Mouse (Mus musculus) thymus, postnatal 14 days (tissue): ENCODE measurements at regions not wholly inside any gene's neighbourhood (a gene's known extent, or its start where the extent isn't known, plus 50 kb on each side); places are given as distances from the start of the nearest gene placed in this dataset.
A peak's percentile ranks its signal among the peaks of the same experiment; 100 is the strongest.

ENCODE experiments used
- DNase-seq: peaks from one replicate; pipeline ENCODE4 v3.0.0; 2021

DNA sequence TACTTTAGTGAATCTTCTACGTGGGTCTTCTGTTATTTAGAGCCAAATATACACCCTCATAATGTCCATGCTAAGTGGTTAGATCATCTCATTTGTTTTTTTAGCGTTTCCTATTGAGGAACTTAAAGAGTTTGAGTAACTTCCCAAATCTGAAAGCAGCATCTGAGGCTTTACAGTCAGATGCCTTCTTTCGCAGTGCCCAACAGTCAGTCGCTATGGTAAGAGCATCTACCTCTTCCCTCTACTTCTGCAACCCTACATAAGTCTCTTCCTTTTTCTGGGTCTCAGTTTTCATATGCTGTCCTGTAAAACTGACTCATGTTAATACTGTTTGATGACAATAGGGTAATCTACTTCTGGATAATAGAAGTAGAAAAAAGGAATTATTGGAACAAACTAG lies 146.8 kb downstream of the Ktn1 start:
- DNase-seq: no peak

DNA sequence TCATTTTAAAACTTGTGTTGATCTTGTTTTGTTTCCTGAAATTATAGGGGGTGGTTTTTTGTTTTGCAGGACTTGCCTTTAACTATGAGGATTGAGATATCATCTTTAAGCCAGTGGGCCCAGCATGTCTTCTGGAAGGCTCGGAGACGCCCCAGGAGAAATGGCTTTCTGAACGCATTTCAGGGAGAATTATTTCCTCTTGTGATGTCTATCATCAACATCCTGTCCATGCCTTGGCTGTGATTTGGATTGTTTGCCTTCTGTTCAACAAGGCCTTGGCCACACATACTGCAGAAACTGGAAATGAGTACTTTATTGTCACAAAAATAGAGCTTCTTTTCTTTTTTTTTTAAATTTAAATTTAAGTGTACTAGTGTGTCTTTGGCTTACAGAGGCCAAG lies 150.0 kb downstream of the Ktn1 start:
- DNase-seq: no peak

DNA sequence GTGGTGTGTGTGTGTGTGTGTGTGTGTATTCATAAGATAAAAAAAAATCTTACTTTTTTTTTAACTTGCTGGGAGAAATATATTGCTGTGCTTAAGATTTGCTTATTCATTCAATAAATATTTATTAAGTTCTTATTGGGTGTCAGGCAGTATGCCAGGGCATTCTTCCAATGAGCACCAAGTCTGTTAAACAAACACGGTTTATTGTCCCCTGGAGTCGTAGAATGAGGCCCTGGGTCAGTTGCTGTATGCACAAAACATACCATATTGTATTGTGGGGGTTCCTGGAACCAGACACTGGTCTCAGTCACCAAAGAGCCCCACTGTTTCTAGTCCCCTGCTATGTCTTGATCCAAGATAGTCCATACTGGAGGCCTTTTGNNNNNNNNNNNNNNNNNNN lies 151.3 kb downstream of the Ktn1 start:
- no peak for DNase-seq

DNA sequence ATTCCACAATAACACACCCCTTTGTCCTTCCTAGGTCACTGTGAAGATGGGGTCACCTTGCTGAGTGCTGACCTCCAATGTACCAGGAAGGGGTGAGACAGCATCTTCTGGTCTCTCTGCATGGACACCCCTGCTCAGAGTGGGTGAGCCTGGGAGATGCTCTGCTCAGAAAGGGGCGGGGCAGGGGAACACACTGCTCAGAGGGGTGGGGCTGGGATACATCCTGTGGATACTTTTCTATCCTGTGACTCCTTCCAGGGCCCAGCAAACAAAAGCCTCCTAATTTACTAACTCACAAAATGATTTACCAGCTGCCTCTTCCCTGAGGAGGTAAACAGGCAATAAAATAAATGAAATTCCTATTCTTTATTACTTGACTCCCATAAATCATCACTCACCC lies 157.0 kb downstream of the Ktn1 start:
- no peak for DNase-seq

DNA sequence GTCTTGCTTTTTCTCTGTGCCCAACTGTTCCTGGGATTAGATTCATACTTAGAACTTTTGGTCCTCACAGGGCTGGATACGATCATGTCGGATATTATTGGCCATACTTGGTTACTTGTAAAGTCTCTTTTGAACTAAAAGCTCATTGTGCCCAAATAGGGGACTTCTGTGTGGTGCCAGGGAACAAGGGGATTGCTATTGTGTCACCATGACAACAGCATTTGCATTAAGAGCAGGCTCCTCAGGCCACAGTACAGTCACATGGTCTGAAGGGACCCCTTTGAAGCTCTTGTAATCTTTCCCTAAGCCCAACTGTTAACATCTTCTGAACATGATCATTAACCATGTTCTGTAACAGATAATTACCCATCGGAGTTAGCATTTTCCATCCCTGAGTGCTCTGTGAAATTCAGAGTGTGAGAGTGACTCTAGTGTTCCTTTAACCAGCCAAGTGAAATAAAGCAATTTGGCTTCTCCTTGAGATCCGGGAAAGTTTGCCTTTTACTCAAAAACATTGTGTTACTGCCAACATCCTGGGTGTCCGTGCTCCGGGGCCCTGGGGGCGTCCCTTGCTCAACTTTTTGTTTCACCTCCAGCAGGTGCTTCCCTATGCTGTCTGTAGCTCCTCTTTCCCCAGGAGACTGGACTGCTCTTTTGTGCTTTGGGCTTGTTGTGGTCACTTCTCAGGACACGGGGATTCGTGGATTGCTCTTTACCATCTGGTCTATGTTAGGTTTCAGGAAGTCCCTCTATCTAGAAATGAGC lies 157.7 kb downstream of the Ktn1 start:
- DNase-seq: no peak

DNA sequence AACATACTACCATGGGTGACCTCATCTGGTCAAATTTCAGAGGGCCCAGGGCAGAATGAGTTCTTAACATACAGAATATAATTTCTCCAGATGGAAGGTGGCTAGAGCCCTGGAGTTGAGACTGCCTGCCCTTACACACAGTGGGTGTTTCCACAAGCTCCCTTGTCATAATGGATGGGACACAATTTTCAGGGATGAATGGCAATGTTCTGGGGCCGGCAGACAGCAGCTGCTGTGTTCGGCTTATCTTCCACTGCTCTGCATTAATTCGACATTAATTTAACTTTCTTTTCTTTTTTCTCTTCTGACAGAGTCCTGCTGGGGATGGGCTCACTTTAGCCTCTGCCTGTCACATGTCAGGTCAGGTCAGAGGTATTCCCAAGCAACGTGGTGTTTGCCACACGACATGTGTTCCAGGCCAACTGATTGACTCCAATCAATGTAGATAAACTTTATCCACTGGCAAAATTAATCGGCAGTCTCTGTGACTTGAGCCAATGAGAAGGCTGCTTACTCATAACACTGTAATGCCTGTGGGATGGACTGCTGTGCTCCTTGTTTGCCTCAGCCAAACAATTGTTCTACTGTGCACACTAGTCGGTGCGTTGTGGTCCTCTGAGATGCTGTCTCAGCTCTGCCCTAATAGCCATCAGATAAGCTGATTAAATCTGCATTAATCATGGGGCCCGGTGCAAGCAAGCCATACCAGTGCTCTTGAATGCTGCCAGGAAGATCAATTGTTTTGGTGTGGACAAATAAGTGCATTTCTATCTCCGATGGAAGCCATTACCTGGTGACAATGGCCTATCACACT lies 160.1 kb downstream of the Ktn1 start:
- no peak for DNase-seq

DNA sequence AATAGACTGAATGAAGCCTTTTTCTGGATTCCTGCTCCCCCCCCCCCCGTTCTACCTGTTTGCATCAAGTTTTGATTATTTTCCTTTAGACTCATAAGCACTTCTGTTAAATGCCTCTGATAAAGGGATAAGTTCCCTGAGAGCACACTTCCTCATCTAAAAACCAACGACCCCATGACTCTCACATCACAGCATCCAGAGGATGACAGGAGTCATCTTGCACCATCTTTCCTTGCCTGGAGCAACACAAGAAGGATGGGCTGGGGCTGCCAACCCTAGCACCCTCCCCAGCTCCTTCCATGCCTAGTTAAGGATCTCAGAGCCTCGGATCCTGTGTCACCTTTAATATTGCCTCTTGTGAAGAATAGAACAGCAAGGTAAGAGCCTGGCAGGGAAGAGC lies 170.0 kb downstream of the Ktn1 start:
- no peak for DNase-seq

DNA sequence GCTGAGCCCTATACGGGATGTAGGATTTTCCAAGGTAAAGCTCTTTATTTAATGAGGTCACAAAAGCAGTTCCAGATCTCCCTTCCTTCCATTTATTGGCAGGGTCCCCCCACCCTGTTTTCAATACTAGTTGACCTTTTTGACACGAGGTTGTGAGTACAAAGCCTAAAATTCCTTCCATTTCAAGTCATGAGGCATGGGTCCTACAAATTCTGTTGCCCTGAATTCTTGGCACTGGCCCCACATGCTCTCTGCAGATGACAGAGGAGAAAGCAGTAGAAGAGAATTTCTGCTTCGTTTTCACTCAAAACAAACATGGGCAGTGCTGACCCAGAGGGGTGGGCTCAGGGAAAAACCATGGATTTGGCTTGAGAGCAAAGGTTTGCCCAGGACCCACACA lies 170.4 kb downstream of the Ktn1 start:
- DNase-seq: no peak

DNA sequence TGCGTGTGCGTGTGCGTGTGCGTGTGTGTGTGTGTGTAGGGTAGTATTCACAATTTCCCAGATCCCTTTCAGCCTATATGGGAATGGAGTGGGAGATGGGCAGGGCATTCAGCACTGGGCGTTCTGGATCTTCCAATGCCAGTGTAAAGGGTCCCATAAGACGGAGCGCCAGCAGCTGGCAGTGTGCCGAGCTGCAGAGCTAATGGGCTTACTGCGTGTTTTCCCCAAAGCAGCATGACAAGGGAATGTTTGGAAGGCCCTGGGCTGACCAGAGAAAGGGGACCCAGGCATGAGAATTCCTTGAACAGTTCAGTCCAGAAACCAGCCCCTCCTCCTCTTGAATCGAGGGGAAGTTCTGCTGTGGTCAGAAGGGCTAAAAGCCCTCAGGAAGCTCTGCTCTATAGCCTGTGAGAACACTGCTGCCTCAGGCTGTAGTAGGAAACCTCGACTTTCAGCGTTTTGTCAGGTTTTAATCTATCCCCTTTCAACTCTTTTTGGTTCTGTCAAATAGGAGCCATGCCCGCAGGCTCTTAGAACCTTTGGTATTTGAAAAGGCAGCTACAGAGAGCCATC lies 172.4 kb downstream of the Ktn1 start:
- DNase-seq: no peak

DNA sequence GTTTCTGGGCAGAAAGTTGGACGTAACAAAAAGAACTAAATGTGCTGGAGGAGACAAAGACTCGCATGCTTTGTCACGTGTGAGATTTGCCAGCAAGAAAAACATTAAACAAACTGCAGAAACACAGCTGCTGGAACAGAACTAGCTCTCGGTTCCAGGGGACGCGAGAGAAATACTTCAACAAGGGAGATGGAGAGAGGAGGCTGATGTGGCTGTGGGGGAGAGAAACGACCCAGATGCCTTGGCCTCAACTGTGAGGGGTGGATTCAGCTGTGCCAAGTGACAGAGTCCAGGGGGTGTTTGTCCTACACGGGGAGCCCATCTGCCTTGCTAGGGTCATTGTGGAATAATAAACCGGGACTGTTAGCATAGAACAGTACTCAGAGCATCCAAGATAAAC lies 174.9 kb downstream of the Ktn1 start:
- no peak for DNase-seq

DNA sequence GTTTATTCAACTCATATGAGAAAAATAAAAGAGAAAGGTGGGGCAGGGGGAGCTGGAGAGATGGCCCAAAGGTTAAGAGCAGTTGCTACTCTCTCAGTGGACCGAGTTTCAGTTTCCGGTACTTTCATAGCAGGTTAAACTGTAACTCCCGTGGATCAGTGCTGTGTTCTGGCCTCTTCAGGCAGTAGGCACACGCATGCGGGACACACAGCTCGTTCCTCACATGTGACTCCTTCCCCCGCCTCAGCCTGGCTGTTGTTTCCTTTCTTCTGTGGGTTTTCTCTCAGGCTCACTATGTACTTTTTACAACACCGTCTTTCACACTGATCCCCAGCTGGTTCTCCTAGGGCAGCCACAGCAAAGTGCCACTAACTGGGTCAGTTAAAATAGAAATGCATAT lies 175.4 kb downstream of the Ktn1 start:
- DNase-seq: peak; percentile 20

DNA sequence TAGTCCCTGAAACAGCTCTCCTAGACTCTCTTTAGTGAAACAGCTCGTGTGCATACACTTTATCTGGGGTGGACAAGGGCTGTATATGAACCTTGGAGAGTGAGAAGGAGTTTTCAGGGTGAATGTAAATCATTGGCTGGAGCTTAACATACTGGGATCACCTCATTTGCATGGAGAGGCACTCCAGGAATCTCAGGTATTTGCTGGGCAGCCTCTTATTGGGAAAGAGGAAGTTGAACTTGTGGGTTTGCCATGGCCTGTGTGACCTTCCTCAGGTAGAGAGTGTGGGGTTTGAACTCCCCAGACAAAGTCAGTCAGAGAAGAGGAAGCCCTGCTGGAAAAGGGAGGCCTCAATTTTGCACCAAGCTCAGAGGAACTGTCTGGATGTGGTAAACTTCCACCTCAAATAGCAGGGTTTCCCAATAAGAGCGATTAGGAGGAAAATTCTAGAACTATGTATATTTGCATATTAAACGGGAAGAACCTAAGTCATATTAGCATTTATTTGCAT lies 177.3 kb downstream of the Ktn1 start:
- no peak for DNase-seq

DNA sequence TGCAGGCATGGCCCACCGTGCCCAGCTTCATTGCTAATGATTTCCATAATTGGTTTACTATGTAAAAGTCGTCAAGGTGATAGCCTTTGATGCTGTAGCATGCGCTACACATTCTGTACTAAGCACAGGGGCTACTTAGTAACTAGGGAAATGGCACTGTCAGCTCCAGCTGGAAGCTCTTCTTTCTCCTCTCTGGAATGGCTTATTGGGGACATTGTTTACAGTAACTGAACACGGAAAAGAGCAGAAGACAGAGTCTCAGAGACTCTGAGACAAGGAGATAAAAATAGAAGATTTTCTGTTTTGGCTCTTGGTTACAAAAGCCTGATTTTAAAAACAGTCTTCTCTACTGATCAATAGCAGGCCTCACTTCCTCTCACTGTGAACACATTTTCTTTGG lies 178.3 kb downstream of the Ktn1 start:
- no peak for DNase-seq

DNA sequence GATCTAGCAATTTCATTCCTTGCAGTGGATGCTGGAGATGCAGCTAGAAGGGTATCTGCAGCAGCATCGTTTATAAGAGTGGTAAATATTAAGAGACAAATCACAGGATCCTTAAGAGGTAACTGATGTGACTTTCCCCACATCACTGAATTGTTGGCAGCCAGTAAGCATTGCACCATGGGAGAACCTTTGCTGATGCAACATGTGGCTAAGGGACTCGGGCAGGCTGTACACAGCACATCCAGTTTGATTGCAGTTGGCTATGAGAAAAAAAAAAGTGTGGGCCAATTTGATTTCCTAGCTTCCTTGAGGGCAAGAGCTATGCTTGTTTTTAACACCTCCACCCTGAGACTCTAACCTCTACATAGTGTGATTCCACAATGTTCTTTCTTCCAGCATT lies 179.4 kb downstream of the Ktn1 start:
- no peak for DNase-seq

DNA sequence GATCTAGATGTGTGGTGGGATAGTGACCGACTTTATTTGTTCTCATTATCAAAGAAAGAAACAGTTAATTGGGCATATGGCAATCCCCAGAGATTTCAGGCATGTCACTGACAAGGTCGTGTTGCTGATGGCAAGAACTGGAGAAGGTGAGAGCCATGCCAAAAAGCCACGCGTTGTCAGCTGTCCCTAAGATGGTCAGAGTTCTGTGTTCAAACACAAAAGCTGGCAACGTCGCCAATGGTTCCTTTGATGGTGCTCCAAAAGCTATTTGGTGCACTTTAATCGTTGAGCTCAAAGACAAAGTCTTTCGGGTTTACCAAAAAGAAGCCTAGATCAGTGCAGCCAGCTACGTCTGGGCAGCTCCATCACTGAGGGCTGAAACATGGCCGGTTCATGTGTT lies 185.4 kb downstream of the Ktn1 start:
- no peak for DNase-seq

DNA sequence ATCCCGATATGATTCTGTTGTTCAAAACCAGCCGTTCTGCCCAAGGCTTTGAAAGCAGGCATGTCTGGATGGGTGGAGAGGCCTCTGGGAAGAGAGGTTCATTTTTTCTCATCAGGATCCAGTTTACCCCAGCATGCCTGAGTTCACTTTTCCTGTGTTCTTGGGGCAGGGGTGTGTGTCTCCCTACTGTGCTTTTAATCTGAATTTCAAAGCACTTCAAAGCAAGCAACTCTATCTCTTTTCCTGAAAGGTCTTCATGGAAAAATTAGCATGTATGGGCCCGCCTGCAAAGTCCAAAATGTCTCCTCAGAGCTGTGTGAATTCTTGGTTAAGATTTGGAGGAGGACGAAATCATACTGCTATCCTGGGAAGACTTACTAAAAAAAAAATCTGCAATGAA lies 187.2 kb downstream of the Ktn1 start:
- no peak for DNase-seq

DNA sequence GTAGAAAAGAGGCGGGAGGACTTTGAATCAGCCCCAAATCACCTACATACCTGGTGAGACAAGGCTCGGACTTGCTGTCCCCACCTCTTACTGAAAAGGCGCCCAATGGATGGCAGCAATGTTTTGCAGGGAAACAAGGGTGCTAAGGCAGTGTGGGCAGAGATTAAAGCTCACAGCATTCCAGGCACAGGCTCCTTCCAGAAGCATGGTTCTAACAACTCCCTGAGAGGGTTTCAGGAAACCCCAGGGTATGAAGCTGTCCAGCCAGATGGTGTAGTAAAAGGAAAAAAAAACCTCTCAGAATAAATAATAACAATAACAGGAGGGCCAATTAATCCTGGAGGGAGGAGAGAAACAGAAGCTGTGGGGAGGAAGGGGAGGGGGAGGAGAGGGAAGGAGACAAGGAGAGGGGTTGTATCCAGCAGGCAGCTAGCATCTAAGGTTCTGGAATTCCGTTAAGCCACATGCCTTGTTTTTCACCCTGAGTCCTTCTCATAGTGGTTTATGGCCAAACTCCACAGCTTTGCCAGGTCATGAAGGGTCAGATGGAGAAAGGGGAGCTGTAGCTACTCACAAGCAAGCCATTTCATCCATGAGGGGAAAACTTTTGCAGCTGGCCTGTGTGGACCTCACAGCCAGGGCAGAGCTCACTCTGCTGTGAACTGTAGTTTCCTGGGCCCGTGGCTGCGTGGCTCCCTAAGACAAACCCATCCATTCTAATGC lies 191.4 kb downstream of the Ktn1 start:
- DNase-seq: no peak

DNA sequence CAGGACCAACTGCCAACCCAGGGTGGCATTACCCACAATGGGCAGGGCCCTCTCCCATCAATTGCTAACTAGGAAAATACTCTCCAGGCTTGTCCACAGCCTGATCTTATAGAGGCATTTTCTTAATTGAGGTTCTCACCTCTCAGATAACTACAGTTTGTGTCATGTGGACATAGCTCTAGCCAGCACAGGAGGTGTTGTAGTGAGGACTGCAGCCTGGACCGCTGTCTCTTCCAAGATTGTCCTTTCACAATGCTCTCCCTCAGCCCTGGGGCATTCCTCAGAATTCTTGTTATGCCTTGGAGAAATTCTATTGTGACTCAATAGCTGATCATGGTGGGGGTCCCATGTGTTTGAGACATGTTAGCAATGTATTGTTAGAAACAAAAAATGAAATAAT lies 196.1 kb downstream of the Ktn1 start:
- no peak for DNase-seq

DNA sequence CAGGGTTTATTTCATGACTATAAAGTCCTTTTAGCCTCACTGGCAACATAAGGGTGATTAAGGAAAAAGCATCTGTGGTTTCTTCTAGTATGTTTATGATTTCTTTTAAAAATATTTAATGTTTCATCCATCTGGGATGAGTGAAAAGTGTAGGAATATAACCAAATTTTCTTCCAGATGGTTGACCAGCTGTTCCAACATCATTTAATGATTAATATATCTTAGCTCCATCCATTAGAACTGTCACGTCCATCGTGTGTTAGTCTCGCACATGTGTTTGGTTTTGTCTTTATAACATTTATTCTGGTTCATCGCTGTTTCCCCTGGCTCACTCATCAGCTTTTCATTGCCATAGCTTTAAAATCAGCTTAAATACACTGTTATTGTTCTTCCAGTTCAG lies 200.6 kb downstream of the Ktn1 start:
- DNase-seq: no peak

DNA sequence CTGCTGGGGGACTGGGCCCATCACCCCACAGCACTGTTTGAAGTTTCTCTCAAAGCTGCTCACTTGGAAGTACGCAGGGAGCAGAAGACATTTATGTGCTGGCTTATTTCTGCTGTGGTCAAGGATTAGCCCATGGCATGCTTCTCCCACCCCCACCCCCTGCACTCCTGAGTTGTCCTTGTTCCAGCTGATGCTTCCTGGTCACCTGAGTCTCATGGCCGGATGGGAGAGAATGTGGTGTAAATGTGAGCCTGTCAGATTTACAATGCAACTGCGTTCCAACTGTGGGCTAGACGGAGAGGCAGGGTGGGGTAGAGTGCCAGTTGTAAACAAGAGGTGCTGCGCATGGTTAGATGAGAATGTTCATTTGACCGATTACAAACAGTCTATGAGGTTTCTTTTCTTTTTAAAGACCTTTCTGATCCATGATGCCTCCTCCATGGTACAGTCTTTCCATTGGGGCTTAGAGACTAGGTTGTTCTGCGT lies 208.1 kb downstream of the Ktn1 start:
- DNase-seq: no peak

DNA sequence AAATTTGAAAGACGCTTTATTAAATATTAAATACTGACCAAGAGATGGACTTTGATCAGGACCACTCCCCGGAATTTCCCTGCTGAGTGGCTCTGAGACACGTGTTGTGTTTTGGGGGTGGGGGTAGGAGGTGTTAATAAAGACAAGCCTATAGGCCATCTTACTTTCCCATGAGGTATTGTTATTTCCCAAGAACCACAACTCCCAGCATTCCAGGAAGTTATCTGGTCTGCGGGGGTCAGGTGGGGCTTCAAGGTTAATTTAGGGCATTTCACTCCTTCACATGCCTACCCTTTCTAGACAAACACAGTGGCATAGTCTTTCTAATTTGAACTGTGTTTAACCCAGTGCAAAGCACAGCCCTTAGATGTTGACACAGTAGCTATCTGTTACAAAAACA lies 209.0 kb downstream of the Ktn1 start:
- DNase-seq: no peak

DNA sequence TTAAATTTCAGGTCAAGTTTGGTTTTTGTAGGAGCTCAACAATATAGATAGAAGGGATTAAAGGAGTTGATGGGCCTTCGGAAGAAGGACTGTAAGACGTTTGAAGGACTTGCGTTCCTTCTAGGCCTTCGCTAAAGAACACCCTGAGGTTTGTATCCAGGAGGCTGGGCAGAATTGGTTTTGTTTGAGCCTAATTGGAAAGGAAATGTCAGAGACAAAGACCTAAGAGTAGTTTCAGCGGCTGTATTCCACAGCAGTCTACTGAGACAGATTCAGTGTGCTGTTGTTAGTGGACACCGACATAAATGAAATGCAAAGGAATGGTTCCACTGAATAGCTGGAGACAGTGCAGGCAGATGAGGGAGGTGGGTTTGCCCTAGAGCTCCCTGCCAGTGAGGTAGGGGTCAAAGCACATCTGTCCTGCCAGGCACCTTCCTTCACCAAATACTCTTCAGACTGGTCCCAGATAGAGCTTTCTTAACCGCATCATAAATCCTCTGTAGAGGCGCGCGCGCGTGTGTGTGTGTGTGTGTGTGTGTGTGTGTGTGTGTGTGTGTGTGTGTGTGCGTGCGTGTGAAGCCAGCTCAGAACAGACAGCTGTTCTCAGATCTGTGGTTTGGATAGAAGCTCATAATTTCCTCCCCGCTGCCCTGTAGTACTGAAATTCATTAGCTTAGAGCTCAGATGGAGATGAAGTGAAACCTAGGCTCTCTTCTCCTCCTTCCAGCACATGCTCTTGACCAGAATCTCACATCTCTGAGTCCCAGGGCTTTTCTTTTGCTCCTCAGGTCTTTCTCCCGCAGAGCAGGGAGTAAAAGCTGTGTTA lies 209.7 kb downstream of the Ktn1 start:
- no peak for DNase-seq
